Mouse (Mus musculus) duodenum, adult 2 months (tissue): Measurements from ENCODE around the gene 0610010F05Rik. TPM values are rescaled to one million over a fixed set of nuclear protein-coding genes. Genes with fewer than 3 reads are reported as not detected.

Experiments used
- polyA plus RNA-seq: library from polyadenylated mRNA; depleted of rRNA; stranded (reverse); fragments of >200 nt; gene quantifications from 2 replicates; pipeline ENCODE4 v1.2.3, GENCODE M21; 2012; ENCODE audit warnings: low replicate concordance; rRNA removed

The 0610010F05Rik gene
- 0.28 and 0.40 TPM in 2 replicates for polyA plus RNA-seq

GRCm38 (mm10) chr11:23632945-23633878, at the start of gene 0610010F05Rik:
TSS of gene 0610010F05Rik (minus strand) at chr11:23633639.

GRCm38 (mm10) chr11:23665798-23666501, 32.5 kb upstream of the 0610010F05Rik start, which contains the start of gene Pex13:
TSS of gene Pex13 (minus strand) at chr11:23665959.

GRCm38 (mm10) chr11:23665311-23665786, 31.9 kb upstream of the 0610010F05Rik start, which contains the start of gene Pus10:
TSS of gene Pus10 (plus strand) at chr11:23665674.

GRCm38 (mm10) chr11:23520473-23521205, 112.8 kb downstream of the 0610010F05Rik start, which contains the start of gene 1700093K21Rik:
TSS of gene 1700093K21Rik (minus strand) at chr11:23521155.

Other genes with a start within 250 kb of the 0610010F05Rik start
- 4.7 and 5.0 TPM in 2 replicates for gene Ahsa2, start 135.6 kb downstream of the 0610010F05Rik start, polyA plus RNA-seq
- not detected in 2 replicates for gene 1700093K21Rik, start 112.5 kb downstream of the 0610010F05Rik start, polyA plus RNA-seq
- gene Pus10, start 32.0 kb upstream of the 0610010F05Rik start, polyA plus RNA-seq: 0.13 and 0.58 TPM in 2 replicates
- gene Pex13, start 32.3 kb upstream of the 0610010F05Rik start, polyA plus RNA-seq: 7.6 and 14.3 TPM in 2 replicates
- gene Rel, start 137.3 kb upstream of the 0610010F05Rik start, polyA plus RNA-seq: 0.36 and 0.42 TPM in 2 replicates